Mouse (Mus musculus): Measurements from ENCODE around the gene Wee2.

The Wee2 gene

DNA sequence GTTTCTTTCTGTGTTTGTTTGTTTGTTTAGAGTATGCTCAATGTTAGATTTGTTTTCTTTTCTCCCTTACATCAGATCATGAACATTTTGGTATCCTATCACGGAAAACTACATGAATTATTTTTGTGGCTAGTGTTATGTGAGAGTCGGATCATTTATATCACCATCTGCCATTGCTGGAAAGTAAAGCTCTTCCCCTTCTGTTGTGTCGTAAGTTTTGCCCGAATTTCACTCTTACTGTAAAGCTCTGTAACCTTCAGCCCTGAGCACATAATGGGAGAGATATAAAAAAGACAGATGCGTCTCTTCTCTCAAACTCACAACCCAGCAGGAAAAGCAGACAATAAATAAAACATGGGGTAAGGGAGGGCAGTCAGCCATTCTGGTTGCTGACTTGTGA is at the start of gene Wee2:
Gene Wee2 (plus strand): TSS at position 153 of the 400 bp plus-strand sequence.
- in situ Hi-C loops (cut with MboI; ENCODE audit: low pct_unique_long_range_greater_than_20kb in 1 of 2, low sequenced_read_pairs in 2 of 2, unreplicated experiment in 1 of 2) = no loop called here

DNA sequence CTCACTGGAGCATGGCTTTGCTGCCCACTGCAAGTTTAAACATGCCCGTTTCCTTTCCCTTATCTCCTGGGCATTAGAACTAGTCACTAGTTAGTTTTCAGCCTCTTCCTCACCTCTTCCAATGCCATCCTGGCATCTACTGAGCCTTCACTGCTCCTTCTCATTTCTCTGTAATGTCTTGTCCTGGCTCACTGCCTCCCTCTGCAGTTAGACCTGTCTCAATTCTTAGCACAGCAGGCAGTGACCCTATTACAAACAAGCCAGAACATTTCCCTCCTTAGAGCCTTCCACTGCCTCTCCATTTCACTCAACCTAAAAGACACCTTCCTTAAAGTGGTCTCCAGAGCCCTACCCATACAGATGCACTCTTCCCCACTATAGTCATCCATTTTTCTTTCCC is 47.9 kb upstream of the Wee2 start:
- in situ Hi-C loops (cut with MboI; ENCODE audit: low pct_unique_long_range_greater_than_20kb in 1 of 2, low sequenced_read_pairs in 2 of 2, unreplicated experiment in 1 of 2) = no loop called here

DNA sequence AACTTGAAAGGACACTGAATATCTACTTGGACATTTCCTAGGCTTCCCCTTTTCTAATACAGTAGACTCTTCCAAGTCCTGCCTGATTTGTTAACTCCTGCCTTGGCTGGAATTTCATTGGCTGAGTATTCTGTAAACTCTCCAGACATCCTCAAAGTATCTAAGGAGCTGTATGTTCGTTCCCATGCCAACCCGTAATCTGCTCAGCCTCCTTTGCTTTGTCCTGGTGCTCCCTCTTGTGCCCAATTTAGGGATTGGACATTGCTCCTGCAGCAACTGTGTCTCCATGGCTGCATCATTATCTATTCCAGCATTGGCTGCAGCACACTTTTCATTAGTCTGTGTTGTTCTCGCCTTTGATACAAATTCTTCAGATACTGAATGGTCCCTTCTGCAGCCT is 45.7 kb upstream of the Wee2 start:
- in situ Hi-C loops (cut with MboI; ENCODE audit: low pct_unique_long_range_greater_than_20kb in 1 of 2, low sequenced_read_pairs in 2 of 2, unreplicated experiment in 1 of 2) = no loop called here

DNA sequence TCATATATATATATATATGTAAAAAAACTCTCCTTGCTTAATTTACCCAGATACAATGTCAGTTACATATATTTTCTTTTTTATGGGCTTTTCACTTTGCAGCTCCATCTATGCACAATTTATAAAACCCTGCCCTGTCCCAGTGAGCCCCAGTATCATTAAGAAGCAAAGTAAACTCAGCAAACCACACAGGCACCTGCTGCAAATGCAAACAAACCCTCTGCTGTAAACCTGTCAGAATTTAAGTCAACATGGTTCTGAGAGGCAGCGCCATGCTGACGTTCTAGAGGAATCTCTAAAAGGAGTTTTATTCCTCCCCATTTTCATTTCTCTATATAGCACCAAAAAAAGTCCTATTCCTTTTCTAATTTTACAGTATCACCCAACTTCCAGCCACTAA is 36.9 kb upstream of the Wee2 start:
- in situ Hi-C loops (cut with MboI; ENCODE audit: low pct_unique_long_range_greater_than_20kb in 1 of 2, low sequenced_read_pairs in 2 of 2, unreplicated experiment in 1 of 2) = loop anchor here in 1 of 2 experiments (25.0 kb wide), 1 partner anchor 540 kb away; the partner anchor contains the start of gene Tmem178b

DNA sequence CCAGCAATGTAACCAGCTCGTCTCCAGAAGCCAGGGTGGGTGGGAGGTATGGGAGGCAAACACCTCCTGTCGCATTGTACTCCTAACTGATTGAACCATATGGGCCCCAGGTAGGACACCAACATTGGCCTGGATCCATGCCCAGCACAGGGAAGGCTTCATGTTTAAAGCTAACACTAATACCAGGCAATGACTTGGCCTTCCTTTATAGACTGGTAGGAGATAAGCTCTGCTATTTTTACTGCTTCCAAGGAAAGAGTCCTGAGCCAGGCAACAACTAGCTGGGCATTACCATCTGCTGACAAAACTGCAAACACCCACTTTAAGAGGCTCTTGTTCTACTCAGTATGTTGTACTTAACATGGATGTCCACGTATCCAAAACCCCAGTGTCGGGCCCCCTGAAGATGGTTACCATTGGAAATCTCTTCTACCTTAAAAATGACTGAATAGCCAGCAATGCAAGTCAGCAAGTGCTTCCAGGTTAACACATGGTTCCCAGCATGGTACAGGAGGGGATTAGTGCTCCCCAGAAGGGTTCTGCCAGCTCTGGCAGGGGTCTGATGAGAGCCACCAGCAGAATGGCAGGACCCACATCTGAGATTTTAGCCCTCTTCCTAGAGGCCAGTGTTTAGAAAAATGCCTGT is 35.1 kb upstream of the Wee2 start:
- in situ Hi-C loops (cut with MboI; ENCODE audit: low pct_unique_long_range_greater_than_20kb in 1 of 2, low sequenced_read_pairs in 2 of 2, unreplicated experiment in 1 of 2) = loop anchor here in 1 of 2 experiments (25.0 kb wide), 1 partner anchor 541 kb away; the partner anchor contains the start of gene Tmem178b

DNA sequence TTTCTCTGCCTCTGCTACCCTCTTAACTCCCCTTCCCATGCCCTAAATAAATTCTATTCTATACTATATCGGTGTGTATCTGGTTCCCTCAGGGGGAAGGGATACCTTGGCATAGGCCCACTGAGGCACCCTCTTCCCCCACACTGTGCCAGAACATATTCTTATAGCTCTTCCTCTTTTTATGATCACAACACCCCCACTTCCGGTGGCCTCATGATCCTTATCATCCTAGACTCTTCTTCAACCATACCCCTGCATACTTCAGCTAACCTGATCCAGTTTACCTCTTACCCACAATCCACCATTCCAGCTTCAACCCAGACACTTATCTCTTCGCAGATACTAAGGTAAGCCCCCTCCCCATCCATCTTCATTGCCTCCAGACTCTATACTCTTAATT is 27.8 kb upstream of the Wee2 start:
- in situ Hi-C loops (cut with MboI; ENCODE audit: low pct_unique_long_range_greater_than_20kb in 1 of 2, low sequenced_read_pairs in 2 of 2, unreplicated experiment in 1 of 2) = loop anchor here in 1 of 2 experiments (25.0 kb wide), 1 partner anchor 549 kb away; the partner anchor contains the start of gene Tmem178b

DNA sequence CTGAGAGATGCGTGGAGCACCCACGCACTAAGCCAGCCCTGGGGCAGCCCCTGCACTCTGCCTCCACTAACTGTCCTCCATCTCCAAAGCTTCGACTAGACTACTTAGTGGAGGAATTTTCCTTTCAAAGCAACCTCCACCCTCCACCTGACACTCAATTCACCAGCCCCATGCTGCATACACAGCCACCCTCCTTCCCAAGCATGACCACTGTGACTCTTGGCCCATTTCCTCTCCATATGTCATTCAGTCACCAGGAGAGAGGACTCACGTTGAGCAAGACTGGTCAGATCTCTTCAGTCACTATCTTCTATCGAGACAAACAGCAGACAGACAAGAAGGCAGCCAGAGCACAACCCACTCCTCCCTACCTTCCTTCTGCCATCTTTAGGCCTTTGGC is 25.8 kb upstream of the Wee2 start:
- in situ Hi-C loops (cut with MboI; ENCODE audit: low pct_unique_long_range_greater_than_20kb in 1 of 2, low sequenced_read_pairs in 2 of 2, unreplicated experiment in 1 of 2) = loop anchor here in 1 of 2 experiments (25.0 kb wide), 1 partner anchor 551 kb away; the partner anchor contains the start of gene Tmem178b

DNA sequence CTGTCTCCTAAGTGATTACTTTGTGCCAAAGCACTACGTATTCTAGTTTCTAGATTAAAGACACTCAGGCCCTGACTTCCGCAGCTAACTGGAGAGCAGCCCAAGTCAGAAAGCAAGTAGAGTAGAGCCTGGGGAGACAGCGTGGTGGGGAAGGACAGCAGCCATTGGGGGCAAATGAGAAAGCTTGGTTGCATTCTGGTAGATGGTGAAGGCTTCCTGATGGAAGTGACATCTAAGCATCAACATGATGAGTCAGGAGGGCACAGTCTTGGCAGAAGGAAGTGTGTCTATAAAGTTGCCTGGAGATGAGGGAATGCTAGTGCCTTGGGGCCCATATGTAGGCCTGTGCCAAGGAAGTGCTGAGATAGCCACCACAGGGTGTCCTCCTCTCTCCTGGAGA is 25.3 kb upstream of the Wee2 start:
- in situ Hi-C loops (cut with MboI; ENCODE audit: low pct_unique_long_range_greater_than_20kb in 1 of 2, low sequenced_read_pairs in 2 of 2, unreplicated experiment in 1 of 2) = loop anchor here in 1 of 2 experiments (25.0 kb wide), 1 partner anchor 551 kb away; the partner anchor contains the start of gene Tmem178b

DNA sequence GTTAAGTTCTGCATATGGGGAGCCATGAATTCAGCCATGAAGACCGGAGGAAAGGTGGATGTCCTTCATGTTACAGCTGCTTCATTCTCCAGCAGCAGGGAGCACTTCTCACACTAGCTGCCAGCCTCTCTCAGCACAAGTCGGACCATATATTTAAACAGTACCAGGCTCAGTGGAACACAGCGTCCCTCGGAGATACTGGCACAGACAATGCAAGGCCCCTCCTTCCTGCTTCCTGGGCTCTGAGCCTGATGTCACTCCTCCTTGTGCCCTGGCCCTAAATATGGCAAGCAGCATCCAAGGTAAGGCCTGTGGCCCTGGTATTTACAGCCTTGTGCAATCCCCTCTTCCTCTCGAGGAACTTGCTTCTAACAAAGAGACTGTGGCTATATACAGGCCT is 23.1 kb upstream of the Wee2 start:
- in situ Hi-C loops (cut with MboI; ENCODE audit: low pct_unique_long_range_greater_than_20kb in 1 of 2, low sequenced_read_pairs in 2 of 2, unreplicated experiment in 1 of 2) = loop anchor here in 1 of 2 experiments (25.0 kb wide), 1 partner anchor 553 kb away; the partner anchor contains the start of gene Tmem178b

DNA sequence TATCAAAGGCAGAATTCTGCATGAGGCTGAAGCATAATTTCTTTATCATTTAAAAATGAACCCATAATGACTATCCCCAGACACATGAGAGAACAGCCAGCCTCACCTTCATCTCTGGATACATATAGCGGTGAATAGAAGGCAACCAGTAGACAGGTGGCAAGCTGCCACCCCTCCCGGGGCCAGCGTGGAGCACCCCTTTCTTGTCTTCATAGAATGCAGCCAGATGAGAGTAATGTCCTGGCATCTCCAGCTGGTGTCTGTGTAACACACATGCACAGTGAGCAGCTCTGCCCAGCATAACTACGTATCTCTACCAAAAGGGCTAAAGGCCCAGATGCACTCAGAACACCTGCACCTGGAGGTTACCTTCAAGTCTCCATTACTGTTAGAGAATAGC is 20.5 kb upstream of the Wee2 start:
- in situ Hi-C loops (cut with MboI; ENCODE audit: low pct_unique_long_range_greater_than_20kb in 1 of 2, low sequenced_read_pairs in 2 of 2, unreplicated experiment in 1 of 2) = loop anchor here in 1 of 2 experiments (25.0 kb wide), 1 partner anchor 556 kb away; the partner anchor contains the start of gene Tmem178b

DNA sequence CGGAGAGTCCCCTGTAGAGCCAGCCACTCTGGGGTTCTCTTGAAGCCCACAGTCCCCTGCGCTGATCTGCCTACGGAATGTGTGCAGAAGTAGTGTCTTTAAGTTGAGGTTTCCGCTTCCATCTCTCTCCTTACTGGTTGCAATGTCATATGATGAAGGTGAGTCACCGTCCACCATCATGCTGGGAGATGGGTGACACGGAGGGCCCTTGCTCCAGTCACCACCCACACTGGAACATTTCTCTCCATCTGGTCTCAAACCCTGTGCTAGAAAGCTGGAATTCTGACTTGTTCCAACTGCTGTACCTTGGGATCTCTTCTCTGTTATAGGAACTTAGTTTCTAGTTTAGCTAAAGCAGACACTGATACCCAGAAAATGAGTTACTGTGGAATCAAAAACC is 17.8 kb upstream of the Wee2 start:
- in situ Hi-C loops (cut with MboI; ENCODE audit: low pct_unique_long_range_greater_than_20kb in 1 of 2, low sequenced_read_pairs in 2 of 2, unreplicated experiment in 1 of 2) = loop anchor here in 1 of 2 experiments (25.0 kb wide), 1 partner anchor 559 kb away; the partner anchor contains the start of gene Tmem178b

DNA sequence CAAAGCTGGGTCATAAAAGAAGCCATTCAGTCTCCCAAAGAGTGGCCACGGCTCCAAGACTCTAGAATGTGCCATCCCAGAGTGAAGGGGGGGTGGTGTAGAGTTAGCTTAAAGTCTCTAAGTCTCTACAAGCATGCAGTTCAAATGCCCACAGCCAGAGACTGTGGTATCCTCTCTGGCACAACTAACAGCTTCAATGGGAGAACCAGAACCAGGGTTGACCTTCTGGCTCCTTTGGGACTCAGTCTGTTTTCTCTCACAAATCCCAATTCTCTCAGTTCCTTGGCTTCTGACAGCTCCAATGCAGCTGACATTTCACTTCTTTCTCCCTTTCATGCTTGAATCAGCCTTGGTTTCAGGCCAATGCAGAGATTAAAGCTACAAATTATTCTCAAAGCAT is 15.9 kb upstream of the Wee2 start:
- in situ Hi-C loops (cut with MboI; ENCODE audit: low pct_unique_long_range_greater_than_20kb in 1 of 2, low sequenced_read_pairs in 2 of 2, unreplicated experiment in 1 of 2) = loop anchor here in 1 of 2 experiments (25.0 kb wide), 1 partner anchor 561 kb away; the partner anchor contains the start of gene Tmem178b

DNA sequence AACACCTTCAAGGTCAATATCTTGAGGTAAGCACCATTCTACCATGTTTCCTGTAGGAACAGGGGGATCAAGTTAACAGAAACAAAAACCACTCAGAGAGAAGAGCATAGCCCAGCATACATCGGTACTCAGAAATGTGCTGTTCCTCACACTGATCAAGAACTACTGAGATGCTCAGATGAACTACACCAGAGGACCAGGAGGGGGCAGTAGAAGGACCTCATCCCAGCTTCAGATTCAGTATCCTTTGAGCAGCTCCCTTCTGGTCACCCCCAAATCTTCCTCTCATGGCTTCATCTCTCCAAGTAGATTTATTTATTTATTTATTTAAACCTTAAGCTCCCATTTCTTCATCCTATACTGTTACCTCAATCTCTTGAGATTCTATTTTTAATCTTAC is 15.1 kb upstream of the Wee2 start:
- in situ Hi-C loops (cut with MboI; ENCODE audit: low pct_unique_long_range_greater_than_20kb in 1 of 2, low sequenced_read_pairs in 2 of 2, unreplicated experiment in 1 of 2) = loop anchor here in 1 of 2 experiments (25.0 kb wide), 1 partner anchor 561 kb away; the partner anchor contains the start of gene Tmem178b

DNA sequence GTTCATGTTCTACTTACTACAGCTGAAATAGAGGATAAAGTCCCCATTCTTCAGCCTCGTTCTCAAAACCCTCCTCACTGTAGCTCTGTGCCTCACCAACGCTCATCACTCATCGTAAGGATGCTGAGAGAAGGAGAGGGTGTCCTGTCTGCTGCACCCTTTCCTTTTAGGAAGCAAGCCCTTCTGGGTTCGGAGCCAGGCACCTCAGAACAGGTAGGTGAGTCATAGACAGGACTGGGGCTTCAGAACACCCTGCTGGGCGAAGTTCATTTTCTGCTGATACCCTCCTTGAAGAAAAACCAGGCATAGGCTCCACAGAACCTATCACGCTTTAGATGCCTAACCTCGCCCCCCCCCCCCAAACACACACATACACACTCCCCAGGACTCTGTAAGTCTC is 11.4 kb upstream of the Wee2 start:
- in situ Hi-C loops (cut with MboI; ENCODE audit: low pct_unique_long_range_greater_than_20kb in 1 of 2, low sequenced_read_pairs in 2 of 2, unreplicated experiment in 1 of 2) = no loop called here

DNA sequence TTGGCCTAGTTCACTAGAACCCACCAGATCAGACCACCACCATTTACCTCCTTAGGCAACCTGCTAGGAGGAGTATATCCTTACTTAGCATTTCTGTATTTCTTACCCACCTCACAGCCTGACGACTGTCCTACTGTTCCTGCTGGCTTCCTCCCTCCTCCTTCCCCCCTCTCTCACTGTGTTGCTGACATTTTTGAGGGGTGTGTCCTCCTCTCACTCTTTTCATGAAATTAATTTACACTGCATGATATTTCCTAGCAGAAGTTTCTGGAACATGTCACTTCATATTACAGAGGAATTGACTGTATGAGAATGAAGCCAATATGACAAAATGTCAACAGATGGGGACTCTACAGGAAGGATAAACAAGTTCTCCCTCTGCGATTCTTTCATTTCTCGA is 10.2 kb upstream of the Wee2 start:
- in situ Hi-C loops (cut with MboI; ENCODE audit: low pct_unique_long_range_greater_than_20kb in 1 of 2, low sequenced_read_pairs in 2 of 2, unreplicated experiment in 1 of 2) = no loop called here

DNA sequence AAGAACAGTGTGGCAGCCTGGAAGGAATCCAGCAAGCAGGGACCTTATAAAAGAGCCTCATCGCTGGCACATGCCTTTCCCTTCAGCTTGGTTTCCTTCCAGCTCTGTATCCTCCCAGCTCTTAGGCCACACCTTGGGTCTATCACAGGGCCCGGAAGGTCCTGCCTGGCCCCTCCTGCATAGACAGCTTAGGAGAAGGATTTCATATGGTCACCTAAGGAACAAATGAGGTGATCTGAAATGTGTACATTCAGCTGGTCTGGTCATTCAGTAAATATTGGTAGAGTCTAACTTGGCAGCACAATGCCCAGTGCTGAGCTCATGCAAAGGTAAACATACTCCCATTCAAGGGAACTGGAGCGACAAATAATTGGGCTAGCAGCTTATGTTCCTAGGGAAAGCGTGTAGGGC is 9.4 kb upstream of the Wee2 start:
- in situ Hi-C loops (cut with MboI; ENCODE audit: low pct_unique_long_range_greater_than_20kb in 1 of 2, low sequenced_read_pairs in 2 of 2, unreplicated experiment in 1 of 2) = no loop called here

DNA sequence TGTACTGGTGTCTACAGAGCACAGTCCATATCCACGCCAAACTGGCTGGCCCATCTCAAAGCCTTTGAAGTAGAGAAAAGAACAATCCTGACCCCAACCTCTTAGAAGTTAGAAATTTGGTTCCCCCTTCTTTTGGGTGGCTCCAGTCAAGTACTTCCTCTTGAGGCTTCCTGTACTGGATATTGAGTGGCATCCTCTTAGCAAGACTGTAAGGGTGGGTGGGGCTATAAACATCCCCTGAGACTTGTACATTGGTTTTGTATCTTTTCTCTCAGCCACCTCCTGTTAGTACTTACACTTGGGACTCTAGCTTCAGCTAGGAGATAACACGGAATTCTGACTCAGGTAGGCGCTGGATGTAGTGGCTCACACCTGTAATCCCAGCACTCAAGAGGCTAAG is 8.6 kb upstream of the Wee2 start:
- in situ Hi-C loops (cut with MboI; ENCODE audit: low pct_unique_long_range_greater_than_20kb in 1 of 2, low sequenced_read_pairs in 2 of 2, unreplicated experiment in 1 of 2) = no loop called here

DNA sequence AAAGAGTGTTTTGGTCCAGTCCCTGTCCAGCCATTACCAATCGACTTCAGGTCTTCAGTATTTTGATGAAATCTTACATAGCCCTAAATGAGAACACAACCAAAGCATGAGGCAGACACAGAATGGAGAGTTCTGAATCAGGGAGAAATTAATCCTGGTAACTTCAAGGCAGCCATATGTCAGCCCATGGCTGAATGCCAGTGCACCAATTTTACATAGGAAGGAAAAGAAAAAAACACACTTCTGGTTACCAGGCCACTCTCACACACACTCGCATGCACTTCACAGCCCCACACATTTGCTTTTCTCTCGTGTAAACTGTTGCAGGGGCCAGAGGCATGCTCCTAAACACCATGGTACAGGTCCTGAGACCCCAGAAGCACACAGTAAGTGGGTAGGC is 8.0 kb upstream of the Wee2 start:
- in situ Hi-C loops (cut with MboI; ENCODE audit: low pct_unique_long_range_greater_than_20kb in 1 of 2, low sequenced_read_pairs in 2 of 2, unreplicated experiment in 1 of 2) = no loop called here

DNA sequence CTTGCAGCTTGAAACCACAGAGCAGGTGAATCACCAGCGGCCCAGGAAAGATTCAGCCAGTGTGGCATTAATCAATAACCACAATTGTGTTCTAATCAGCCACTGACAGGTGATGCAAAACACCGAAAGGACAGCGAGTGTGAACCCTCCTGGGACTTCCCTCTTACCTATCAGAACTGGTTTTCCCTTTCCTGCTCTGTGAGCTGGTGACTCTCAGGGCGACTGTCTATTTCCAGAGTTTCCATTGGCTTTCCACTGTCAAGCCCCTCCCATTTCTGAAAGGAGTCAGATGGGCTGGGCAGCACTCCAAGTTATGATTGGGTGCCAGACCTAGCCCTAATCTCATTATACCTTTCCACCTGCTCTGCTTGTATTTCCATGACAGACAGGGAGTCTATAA is 7.5 kb upstream of the Wee2 start:
- in situ Hi-C loops (cut with MboI; ENCODE audit: low pct_unique_long_range_greater_than_20kb in 1 of 2, low sequenced_read_pairs in 2 of 2, unreplicated experiment in 1 of 2) = no loop called here

DNA sequence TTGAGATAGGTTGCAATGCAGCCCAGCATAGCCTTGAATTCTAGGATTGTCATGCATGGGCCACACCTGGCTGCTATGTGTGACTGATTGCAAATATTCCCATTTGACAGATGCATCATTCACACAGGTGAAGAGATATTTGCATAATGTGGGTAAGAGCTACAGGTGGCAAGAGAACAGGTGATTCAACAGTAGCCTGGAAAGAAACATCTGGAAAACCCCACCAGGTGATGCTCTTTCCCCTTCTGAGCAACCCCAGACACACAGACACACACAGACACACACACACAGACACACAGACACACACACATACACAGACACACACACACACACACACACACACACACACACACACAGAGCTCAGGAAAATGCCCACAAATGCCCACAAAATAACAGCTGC is 7.1 kb upstream of the Wee2 start:
- in situ Hi-C loops (cut with MboI; ENCODE audit: low pct_unique_long_range_greater_than_20kb in 1 of 2, low sequenced_read_pairs in 2 of 2, unreplicated experiment in 1 of 2) = no loop called here
